ENCODE assay signal across 8 mouse cellular contexts in the genomic region with DNA sequence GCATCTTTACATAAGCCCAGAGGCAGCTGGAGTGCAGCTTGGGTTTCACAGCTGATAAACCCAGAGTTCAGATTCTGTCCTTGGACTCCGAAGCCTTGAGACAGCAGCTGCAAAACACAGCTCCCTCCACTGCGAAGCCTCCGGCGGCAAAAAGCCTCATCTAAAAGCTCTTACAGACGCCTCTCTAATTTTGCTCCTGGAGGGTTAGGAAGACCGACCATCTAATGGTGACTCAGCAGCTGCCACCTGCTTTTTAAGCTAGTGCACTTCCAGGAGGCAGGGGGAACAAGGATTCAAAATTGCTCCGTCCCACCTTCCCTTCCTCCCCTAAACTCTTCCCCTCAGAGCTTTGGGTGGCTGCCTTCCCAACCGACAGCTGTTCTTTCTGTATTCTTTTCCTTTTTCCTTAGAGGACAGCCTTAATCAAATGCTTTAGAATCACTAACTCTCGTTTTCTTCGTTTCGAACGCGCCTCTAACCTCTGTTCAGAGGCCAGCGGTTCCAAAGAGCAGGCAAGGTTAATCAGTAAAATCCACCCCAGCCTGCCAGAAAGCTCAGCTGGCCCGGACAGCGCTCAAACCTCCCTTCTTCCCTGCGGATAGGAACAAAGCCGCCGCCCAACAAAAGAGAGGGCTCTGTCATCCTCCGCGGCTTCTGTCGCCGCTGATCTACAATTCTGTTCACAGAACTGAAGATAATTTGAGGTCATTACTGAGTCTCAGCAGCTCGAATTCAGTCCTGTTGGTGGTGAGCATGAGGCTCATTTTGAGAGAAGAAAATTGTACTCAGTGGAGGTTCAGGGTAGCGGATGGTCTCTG. TPM values are rescaled to one million over a fixed set of nuclear protein-coding genes. Genes with fewer than 3 reads are reported as not detected.
DNase-seq lines count a peak whose midpoint lies in the region; ATAC-seq and TF ChIP-seq lines count a peak whose summit lies in the region.

No protein-coding gene starts in this region.

- DNase-seq in R1 (ENCODE audit: low read depth, low spot score) = peak; percentile 54
- peak; percentile 56 to 68 for DNase-seq in cerebellum, adult 2 months
- peak; percentile 28 for DNase-seq in forelimb bud, embryonic 11.5 days (ENCODE audit: low read depth, low spot score)
- DNase-seq in layer of hippocampus, postnatal 14 days (ENCODE audit: low spot score in 2 of 2) = peak; percentile 70 to 71
- peak; percentile 10 for DNase-seq in lung, postnatal 36 days
- DNase-seq in right cerebral cortex, postnatal 10 days (ENCODE audit: low spot score in 2 of 2) = peak; percentile 68 to 78
- no peak for DNase-seq in thymus, postnatal 36 days

- H3K27me3 ChIP-seq in cerebellum, adult 2 months (ENCODE audit: control insufficient read depth, insufficient read depth, low read length) = no peaks in the 10 kb centered on the region
- no peaks in the 10 kb centered on the region for H3K27me3 ChIP-seq in hindbrain, embryonic 12.5 days

- no peak for TF ChIP-seq CTCF in cerebellum, adult 2 months (IDR thresholded peaks at IDR 0.05; ENCODE audit: borderline replicate concordance, insufficient read depth, low read depth, low read length)

- H3K36me3 ChIP-seq in hindbrain, embryonic 12.5 days = no peaks in the 10 kb centered on the region

- H3K9ac ChIP-seq in hindbrain, embryonic 12.5 days = peak overlapping the region; percentile 46

- peak overlapping the region; percentile 25 for H3K4me3 ChIP-seq in cerebellum, adult 2 months (replicated peaks; ENCODE audit: insufficient read depth, low read depth, low read length)
- peak overlapping the region; percentile 15 for H3K4me3 ChIP-seq in hindbrain, embryonic 12.5 days

- peaks cover 16% of the 10 kb centered on the region for H3K4me1 ChIP-seq in cerebellum, adult 2 months (ENCODE audit: control insufficient read depth, insufficient read depth, low read length)
- H3K4me1 ChIP-seq in hindbrain, embryonic 12.5 days = peaks cover 29% of the 10 kb centered on the region

- no peaks in the 10 kb centered on the region for H3K9me3 ChIP-seq in hindbrain, embryonic 12.5 days (replicated peaks)

- WGBS in cerebellum, adult 2 months = 11% methylated on average over 25 of the region's 25 CpGs
- WGBS in hindbrain, embryonic 12.5 days = 2% methylated on average over 25 of the region's 25 CpGs

- no peak for TF ChIP-seq POLR2A in cerebellum, adult 2 months (IDR thresholded peaks at IDR 0.05; ENCODE audit: borderline replicate concordance, insufficient read depth, low read length)

- peak; percentile 88 for ATAC-seq in hindbrain, embryonic 12.5 days (ENCODE audit: low FRiP score)

- H3K27ac ChIP-seq in cerebellum, adult 2 months (ENCODE audit: insufficient read depth, low read length) = peak overlapping the region; percentile 87
- H3K27ac ChIP-seq in hindbrain, embryonic 12.5 days = peak overlapping the region; percentile 90

- peak overlapping the region; percentile 43 for H3K4me2 ChIP-seq in hindbrain, embryonic 12.5 days (replicated peaks)

RNA-seq across cellular contexts. Expression of a gene that starts 4.5 kb away (rescaled TPM):
- polyA plus RNA-seq in cerebellum, adult 2 months (2012; rRNA removed) = 0.23 and 0.41 TPM in 2 replicates
- polyA plus RNA-seq in hindbrain, embryonic 12.5 days (2016; fragmentation: Nextera tagmentation; extraction: Ambion mirVana) = 0.25 TPM in 1 of 2 replicates, not detected in the other
- not detected for total RNA-seq in layer of hippocampus, postnatal 14 days (2021)

RNA-seq across cellular contexts. Expression of a gene that starts 44.7 kb away (rescaled TPM):
- polyA plus RNA-seq in cerebellum, adult 2 months (2012; rRNA removed) = 7.5 and 8.6 TPM in 2 replicates
- polyA plus RNA-seq in hindbrain, embryonic 12.5 days (2016; fragmentation: Nextera tagmentation; extraction: Ambion mirVana) = 30.2 and 32.5 TPM in 2 replicates
- total RNA-seq in layer of hippocampus, postnatal 14 days (2021) = 1 to 10 TPM; 9.2 to 9.6 TPM

RNA-seq across cellular contexts. Expression of a gene that starts 44.8 kb away (rescaled TPM):
- 12.1 and 12.8 TPM in 2 replicates for polyA plus RNA-seq in cerebellum, adult 2 months (2012; rRNA removed)
- polyA plus RNA-seq in hindbrain, embryonic 12.5 days (2016; fragmentation: Nextera tagmentation; extraction: Ambion mirVana) = 43.3 and 45.1 TPM in 2 replicates
- 10 to 100 TPM; 18.1 to 19.8 TPM for total RNA-seq in layer of hippocampus, postnatal 14 days (2021)

Comparison
In these comparisons a context has a peak if more than half of its experiments do, and no peak if none do; other contexts are left out.
1. DNase-seq: peak in R1 (single experiment), cerebellum, adult 2 months (2 of 2), forelimb bud, embryonic 11.5 days (single experiment), layer of hippocampus, postnatal 14 days (2 of 2), lung, postnatal 36 days (single experiment) and right cerebral cortex, postnatal 10 days (2 of 2); none in thymus, postnatal 36 days (0 of 2).